Mouse (Mus musculus) myocyte (in vitro differentiated cells): ENCODE measurements at regions not wholly inside any gene's neighbourhood (a gene's known extent, or its start where the extent isn't known, plus 50 kb on each side); places are given as distances from the start of the nearest gene placed in this dataset.

Source experiments
- CEBPB ChIP-seq: IDR thresholded peaks from 2 replicates; pipeline ENCODE4 v1.6.1; 2011; ENCODE audit warnings: mild to moderate bottlenecking, moderate library complexity; ENCODE audit not compliant: poor library complexity, insufficient read depth, severe bottlenecking
- E2F4 ChIP-seq: IDR thresholded peaks from one replicate; pipeline ENCODE4 v1.6.1; 2011; ENCODE audit warnings: mild to moderate bottlenecking, control low read depth, moderate library complexity; ENCODE audit not compliant: insufficient read depth
- MAX ChIP-seq: IDR thresholded peaks from one replicate; pipeline ENCODE4 v1.6.1; 2011; ENCODE audit warnings: low read depth, mild to moderate bottlenecking, control low read depth
- MYOD1 ChIP-seq, 3 experiments: IDR thresholded peaks; one replicate each; pipeline ENCODE4 v1.6.1; 2011; ENCODE audit warnings: control low read depth in 2 of 3, low read depth in 2 of 3, mild to moderate bottlenecking in 2 of 3, moderate library complexity in 1 of 3; ENCODE audit not compliant: insufficient read length in 2 of 3, control insufficient read depth in 1 of 3
- MYOG ChIP-seq, 3 experiments: IDR thresholded peaks; one replicate each; pipeline ENCODE4 v1.6.1; 2011; ENCODE audit warnings: control low read depth in 2 of 3, low read depth in 2 of 3, mild to moderate bottlenecking in 2 of 3; ENCODE audit not compliant: insufficient read length in 2 of 3, control insufficient read depth in 1 of 3, insufficient read depth in 1 of 3
- POLR2A ChIP-seq: IDR thresholded peaks from one replicate; pipeline ENCODE4 v1.6.1; 2011; ENCODE audit warnings: low read depth, mild to moderate bottlenecking, control low read depth, moderate library complexity; ENCODE audit not compliant: insufficient read length
- TCF12 ChIP-seq: IDR thresholded peaks from one replicate; pipeline ENCODE4 v1.6.1; 2011; ENCODE audit warnings: mild to moderate bottlenecking, control low read depth; ENCODE audit not compliant: poor library complexity, insufficient read depth, severe bottlenecking

- TF ChIP-seq POLR2A (no peak), CEBPB (no peak), E2F4 (no peak), MAX (no peak), TCF12 (no peak), MYOG (IDR thresholded peaks at IDR 0.05; ENCODE audit: control insufficient read depth in 1 of 3, insufficient read depth in 1 of 3, insufficient read length in 2 of 3, low read depth in 2 of 3) (no peak), MYOD1 (IDR thresholded peaks at IDR 0.05; ENCODE audit: control insufficient read depth in 1 of 3, insufficient read length in 2 of 3, low read depth in 2 of 3) (no peak)
These were observed 211.1 kb upstream of the Rack1 start for GRCm38 (mm10) chr11:48588833-48589649.
